Mouse (Mus musculus): Measurements from ENCODE around the gene Vmn1r24.
"Not testable (repeated sequence)": the region's sequence is repeated elsewhere in the genome, so short reads cannot be mapped to it uniquely, and the experiment has no call there.

Vmn1r24 gene

DNA sequence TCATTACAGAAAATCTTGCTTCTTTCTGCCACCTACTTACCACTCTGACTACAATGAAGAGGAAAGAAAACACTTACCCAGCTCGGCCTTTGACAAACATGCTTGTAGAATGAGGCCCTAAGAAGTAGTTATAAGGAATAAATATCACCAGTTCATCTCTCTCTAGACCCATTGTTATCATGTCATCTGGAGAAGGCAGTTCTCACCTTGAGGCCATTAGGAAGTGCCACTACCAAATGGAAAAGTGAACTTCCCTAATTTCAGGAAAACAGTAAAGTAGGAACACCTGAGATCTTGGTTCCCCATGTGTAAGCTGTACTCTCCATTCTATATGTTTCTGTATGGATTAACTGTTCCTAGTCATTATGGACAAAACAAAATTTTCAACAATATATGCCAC lies at the start of gene Vmn1r24:
Vmn1r24 (minus strand) TSS at position 101 of the 400 bp plus-strand sequence.
- DNase-seq = not testable (repeated sequence)

DNA sequence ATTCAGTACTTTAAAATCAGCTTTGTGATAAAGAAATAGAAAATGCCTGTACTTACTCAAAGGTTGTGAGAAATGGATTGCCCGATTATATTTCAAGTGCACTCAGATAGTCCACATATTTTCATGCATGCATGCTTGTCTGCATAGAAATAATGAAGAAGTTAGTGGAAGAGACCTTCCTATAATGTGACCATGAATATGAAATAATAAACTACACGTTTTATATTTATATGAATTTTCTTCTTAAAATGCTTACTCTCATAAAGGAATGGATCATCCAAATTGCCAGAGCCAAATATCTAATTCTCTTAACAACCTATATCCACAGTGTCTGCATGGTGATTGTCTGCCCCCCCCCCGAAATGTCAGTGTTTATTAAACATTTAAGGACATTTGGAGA lies 19.4 kb upstream of the Vmn1r24 start, which contains the start of gene Vmn1r25:
Vmn1r25 (minus strand) TSS at position 101 of the 400 bp plus-strand sequence.
- DNase-seq = no peak

DNA sequence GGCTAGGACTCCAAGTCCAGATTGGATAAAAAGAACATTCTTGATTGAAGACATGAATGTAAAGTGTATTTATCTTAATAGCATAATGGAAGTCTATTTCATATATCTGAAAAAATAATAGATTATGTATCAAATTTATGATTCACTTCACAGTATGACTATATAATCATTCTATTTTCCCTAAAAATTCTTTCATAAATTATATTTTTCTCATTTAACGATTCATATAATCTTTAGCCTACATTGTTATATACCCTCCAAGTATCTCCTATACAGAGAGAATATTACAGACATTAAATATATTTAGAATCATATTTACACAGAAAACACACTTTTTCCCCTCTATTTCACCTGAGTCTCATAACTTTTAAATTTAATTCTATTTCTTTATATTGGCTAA lies 34.6 kb downstream of the Vmn1r24 start, which contains the start of gene Vmn1r23:
Vmn1r23 (minus strand) TSS at position 101 of the 400 bp plus-strand sequence.
- DNase-seq = no peak

DNA sequence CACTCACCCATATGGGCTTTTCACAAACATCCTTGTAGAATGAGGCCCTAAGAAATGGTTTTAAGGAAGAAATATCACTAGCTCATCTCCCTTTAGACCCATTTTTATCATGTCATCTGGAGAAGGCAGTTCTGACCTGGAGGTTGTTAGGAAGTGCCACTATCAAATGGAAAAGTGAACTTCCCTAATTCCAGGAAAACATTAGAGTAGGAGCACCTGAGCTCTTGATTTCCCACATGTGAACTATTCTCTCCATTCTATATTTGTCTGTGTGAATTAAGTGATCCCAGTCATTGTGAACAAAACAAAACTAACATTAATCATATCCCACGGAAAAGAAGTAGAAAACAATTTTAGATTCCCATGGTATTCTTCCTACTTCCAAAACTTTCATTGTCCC lies 53.4 kb downstream of the Vmn1r24 start, which contains the start of gene Vmn1r22:
Vmn1r22 (minus strand) TSS at position 101 of the 400 bp plus-strand sequence.
- no peak for DNase-seq

Measured in cerebellum, postnatal 36 days (tissue).